Mouse (Mus musculus) gastrocnemius, postnatal 25 days (tissue): ENCODE measurements around the gene Tspo2. TPM values are rescaled to one million over a fixed set of nuclear protein-coding genes. Genes with fewer than 3 reads are reported as not detected.
A peak's percentile ranks its signal among the peaks of the same experiment; 100 is the strongest.

Experiments
- DNase-seq: peaks from one replicate; pipeline ENCODE4 v3.0.0; 2022
- total RNA-seq, 2 experiments: library from RNA; stranded (reverse); gene quantifications; 1 replicate in 1 of 2; 2 replicates in 1 of 2; pipeline ENCODE4 v1.2.3; 2021

Gene Tspo2
- total RNA-seq, 2 experiments from 2014 or later: not detected

GRCm38 (mm10) chr17:48450666-48451352 lies 513 bp downstream of the Tspo2 start:
- no peak for DNase-seq

DNA sequence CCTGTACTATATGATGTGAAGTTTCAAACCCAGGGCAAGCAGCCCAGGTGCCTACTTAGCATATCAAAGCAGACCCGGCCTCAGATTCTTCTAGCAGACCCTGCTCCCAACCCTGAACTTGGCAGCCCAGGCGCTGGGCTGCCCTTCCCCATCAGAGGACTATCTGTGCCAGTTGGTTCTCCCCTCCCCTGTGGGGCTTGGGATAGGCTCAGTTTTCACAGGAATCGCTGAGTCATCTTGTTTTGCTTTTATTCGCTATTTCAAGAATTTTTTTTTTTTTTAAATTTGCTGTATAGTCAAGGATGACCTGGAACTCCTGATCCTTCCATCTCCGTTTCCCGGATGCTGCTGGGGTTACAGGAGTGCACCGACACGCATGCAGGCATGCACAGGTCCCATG lies 3.6 kb downstream of the Tspo2 start:
- no peak for DNase-seq

DNA sequence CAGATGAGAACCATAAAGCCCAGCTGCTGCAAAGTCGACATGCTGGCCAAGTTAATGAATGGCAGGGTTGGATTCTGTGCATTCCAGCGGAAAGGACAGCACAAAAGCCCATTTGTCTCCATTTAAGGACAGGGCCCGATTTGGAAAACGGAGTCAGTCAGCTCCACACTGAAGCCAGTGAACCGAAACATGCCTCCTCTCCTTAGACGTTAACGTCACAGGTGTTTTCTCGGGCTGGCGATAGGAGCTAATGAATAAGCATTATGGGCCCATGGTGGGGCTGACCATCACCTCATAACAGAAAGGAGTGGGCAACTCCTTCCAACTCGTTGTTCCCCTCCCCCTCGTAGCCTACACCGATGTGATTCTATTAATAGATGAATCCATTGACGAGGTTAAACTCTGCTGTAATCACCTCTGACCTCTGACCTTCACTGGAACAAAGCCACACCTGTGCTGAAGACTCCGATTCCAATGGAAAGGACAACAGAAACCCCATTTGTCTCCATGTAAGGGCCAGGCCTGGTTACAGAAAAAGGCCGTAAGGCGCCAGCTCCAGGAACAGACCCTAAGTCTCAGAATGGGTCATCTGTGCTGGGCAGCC lies 7.7 kb downstream of the Tspo2 start:
- no peak for DNase-seq

DNA sequence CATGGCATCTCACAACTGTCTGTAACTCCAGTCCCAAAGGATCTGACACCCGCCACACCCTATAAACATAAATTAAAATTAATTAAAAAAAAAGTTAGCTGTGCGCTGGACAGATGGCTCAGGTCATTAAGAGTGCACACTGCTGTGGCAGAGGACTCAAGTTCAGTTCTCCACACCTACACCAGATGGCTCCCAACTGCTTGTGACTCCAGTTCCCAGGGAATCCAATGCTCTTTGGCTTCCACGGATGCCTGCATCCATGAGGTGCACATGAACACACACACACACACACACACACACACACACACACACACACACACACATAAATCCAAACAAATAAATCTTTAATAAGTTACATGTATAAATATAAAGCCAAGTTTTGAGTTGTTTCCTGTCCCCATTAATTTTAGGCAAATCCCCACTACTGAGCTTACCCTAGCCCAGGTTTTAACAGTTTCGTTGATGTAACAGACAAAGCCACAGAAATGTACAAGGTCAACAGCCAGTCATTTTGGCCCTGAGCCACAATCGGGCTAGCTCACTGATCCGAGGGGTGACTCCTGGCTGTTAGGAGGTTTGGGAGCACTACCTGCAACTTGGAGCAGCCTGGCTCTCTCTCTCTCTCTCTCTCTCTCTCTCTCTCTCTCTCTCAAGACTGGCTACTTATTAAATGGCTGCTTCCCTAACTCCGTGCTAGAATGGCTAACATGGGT lies 8.4 kb downstream of the Tspo2 start:
- no peak for DNase-seq

DNA sequence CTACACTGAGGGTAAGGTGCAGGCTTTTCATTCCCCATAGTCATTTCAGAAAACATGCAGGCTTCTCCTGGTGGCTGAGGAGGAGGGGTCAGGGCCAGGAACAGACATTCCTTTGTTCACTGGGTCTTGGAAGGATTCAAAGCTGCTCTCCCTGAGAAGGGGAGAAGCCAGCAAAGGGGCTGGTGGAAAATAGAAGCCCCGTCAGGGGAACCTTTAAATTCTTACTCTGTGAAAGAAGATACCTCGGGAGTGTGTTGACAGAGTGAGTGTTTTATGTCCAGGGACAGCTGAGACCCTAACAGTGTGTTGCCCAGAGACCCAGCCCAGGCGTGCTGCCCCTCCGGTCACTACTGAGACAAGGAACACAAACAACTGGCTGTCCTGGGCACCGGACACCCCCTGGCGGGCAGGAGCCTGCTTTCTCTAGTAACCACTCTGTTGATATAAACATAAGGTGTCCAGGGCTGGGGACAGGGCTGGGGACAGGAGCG lies 13.9 kb downstream of the Tspo2 start:
- DNase-seq: peak; percentile 70

DNA sequence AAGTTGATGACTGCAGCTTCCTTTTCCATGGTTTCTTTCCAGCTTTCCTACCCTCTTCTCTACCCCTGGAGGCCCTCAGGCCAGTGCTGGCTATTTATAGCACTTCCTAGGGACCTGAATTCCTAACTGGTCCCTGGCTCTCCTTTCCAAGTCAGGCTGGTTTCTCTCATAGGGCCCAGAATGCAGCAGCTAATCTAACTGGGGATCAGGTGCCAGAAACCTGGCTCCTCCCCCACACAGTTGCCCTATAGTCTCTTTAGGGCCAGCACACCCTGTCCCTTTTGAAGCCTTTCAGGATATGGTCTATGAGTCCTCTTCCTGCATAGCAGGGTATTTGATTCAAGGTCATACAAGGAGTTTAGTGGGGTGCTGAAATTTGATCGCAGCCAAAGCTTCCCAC lies 14.8 kb downstream of the Tspo2 start:
- peak; percentile 83 for DNase-seq

DNA sequence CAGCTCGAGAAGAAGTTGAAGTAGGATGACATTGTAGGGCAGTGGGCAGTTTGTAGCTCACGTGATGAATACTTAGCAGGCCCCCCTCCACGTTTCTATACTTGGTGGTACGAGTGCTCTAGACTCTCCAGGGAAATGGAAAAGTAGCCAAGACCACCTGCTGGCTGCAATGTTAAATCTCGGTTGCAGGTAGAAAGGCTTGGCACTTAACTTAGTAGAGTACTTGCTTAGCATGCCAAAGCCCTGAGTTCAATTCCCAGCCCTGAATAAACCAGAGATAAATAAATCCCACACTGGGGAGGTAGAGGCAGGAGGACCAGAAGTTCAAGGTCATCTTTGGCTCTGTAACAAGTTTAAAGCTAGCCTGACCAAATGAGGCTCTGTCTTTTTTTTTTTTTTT lies 16.8 kb downstream of the Tspo2 start:
- no peak for DNase-seq

DNA sequence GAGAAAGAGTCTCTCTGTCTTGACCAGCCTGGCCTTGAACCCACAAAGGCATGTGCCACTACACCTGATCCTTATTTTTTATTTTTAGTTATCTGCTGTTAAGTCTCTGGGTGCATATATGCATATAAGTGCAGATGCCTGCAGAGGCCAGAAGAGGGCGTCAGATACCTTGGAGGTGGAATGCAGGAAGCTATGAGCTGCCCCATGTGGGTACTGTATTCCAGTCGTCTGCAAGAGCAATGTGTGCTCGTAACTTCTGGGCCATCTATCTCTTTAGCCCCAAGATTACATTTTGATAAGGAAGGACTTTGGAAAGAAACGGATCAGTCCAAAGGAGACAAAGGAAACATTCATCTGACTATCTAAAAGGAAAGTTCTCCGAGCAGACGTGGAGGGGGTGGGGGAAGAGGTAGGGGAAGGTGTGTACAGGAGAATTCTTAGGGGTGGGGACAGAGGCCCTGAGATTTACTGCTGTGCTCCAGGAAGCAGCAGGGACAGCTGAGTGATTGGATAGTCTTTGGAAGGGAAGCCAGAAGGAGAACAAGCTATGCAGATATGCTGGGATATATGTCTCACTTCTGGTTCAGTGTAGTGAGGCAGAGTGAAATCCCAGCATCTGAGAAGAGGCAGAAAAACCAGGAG lies 17.5 kb downstream of the Tspo2 start:
- DNase-seq: no peak

DNA sequence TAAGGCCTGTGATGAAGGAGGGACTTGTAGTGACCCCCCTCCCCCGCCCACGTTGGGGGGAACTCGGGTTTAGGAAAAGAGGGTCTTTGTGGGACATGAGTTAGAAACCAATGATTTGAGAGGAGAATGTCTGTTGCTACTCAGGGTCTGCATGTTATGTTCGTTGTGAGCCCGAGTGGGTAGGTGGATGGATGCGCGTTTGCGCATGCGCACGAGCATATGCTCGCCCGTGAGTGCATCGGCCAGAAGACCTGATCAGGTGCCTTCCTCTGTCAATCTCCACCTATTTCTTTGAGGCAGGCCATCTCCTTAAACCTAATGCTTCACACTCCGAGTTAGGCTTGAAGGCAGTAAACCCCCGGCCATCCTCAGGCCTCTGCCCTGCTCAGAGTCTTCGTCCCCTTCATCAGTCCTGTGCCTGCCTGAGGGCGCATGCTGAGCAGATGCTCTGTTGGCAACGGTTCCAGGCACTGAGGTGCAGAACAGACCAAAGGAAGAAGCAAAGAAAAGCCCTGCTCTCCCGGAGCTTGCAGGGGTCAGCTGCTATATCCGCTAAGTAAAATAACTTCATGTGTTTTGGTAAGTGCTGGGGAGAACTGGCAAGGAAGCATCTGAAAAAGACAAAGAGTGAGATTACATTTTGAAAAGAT lies 18.2 kb downstream of the Tspo2 start:
- no peak for DNase-seq

GRCm38 (mm10) chr17:48432158-48432980 lies 19.0 kb downstream of the Tspo2 start, which contains the start of gene Apobec2:
Gene Apobec2 (minus strand): TSS chr17:48432930.
- DNase-seq: peak; percentile 81

DNA sequence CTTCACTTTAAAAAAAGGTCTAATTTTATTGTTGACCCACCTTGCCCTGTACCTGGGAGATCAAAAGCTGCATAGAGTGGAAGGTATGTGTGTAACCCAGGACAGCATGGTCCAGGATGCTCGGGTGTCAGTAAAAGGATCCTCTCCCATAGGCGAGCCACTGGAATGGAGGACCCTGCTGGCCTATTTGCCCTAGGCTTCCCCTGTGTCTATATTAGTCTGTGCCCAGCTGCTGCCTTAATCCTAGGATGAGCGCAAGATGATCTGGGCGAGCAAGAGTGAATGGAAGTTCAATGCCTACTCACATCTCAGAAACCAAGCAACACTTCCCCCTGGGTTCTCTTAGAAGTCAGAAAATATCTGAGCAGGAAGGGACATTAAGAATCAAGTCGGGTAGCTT lies 20.3 kb downstream of the Tspo2 start:
- DNase-seq: no peak

- DNase-seq: peak; percentile 54
These were observed 20.9 kb downstream of the Tspo2 start for GRCm38 (mm10) chr17:48430394-48430793.

GRCm38 (mm10) chr17:48427852-48428530 lies 23.3 kb downstream of the Tspo2 start:
- no peak for DNase-seq

- DNase-seq: peak; percentile 69
These were observed 24.2 kb downstream of the Tspo2 start for GRCm38 (mm10) chr17:48426991-48427750.

DNA sequence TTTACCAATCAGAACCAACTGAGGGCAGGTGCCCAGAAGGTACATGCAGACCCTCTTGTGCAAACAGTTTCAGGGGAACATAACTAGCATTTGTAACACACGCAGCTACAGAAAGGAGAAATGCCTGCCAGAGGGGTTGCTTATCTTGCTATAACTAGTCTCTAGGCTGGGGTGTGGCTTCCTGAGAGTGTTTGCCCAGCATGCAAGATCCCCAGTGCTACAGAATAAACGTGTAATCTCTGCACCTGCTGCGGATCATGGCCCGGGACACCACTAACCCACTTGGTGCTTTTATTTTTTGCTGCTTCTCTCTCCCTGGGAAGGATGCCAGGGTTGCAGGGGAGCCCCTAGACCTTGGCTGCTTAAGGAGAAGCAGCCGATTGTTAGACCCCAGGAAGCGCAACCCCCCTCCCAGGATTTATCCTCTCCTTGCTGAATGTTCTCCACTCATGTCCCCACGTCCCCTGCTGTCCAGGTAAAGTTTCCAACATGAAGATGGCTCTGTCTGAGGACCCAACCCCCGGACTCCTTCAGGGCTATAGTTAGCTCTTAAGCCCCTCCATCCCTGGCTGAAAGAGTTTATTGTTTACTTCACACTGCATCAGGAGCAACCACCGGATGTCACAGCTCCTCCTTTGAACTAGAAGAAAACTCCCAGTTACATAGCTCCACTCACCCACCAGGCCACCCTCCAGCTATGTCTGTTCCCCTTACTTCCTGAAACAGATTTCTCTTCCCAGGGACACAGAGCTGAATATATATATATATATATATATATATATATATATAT lies 25.3 kb downstream of the Tspo2 start:
- DNase-seq: no peak

DNA sequence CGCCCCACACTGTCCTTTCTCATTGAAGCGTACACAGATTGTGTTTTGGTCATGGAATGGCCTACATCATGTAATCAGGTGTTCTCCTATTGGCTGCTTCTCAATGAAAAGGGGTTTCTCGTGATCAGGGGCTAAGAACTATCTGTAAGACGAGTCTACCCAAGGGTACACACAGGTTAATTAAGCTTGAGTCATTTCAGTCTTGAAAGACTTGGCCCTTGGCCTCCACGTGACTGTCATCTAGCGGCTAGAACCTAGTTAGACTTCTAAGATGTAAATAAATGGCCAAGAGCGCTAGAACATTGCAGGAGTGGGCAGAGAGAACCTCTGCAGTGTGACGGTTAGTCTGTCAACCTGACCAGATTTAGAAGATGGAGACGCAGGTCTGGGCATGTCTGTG lies 27.1 kb downstream of the Tspo2 start:
- no peak for DNase-seq

DNA sequence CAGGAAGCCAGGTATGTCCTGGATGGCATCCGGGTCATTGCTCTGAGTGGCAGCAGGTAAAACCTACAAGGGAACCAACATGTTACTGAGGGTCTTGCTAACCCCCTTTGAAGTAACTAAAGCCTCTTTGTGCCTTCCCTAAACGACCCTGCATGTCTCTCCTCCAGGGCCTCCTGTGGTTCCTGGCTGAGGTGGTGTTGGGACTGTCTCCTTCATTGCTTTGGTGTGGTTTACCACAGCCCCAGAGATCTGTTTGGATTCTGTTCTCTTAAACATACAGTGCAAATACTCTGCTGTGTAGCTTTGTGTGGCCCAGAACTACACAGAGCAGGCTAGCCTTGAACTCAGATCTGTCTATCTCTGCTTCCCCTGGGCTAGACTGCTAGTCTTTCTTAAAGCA lies 31.8 kb downstream of the Tspo2 start:
- no peak for DNase-seq

DNA sequence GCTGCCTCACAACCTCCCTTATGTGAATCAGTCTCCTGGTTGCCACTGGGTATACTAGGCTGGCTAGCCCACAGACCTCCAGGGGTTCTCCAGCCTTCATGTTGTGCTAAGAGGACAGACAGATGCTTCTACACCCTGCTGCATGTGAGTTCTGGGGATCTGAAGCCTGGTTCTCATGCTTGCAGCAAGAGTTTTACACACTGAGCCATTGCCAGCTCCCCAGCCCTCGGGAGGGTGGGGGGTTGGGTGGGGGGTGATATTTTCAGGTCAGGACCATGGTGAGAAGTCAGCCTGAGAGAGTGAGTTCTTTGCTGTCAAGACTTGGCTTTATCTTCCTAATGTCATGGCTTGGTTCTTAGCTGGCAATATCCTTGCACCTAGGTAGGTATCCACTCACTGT lies 32.5 kb downstream of the Tspo2 start:
- DNase-seq: no peak

DNA sequence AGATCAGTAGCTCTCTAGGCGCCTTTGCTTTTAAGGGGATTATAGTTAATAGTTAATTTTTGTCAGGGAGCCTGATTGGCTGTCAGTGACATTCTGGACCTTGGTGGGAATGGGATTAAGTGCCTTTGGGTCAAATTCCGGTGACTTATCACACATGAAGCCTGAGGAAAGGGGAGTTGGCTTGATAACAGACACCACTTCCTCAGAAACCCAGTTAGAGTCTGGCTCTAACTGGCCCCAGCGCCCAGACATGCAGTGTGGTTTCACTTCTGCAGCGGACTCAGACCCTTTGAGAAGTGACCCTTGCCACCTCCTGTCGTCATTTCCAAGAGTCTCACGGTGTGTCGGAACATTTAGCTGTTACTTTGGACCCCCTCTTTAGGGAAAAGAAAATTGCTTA lies 33.1 kb downstream of the Tspo2 start:
- DNase-seq: no peak
